Mouse (Mus musculus) layer of hippocampus, postnatal 25 days (tissue): ENCODE measurements at regions not wholly inside any gene's neighbourhood (a gene's known extent, or its start where the extent isn't known, plus 50 kb on each side); places are given as distances from the start of the nearest gene placed in this dataset.

Experiments used
- DNase-seq, 2 experiments: peaks; one replicate each; pipeline ENCODE4 v3.0.0; 2022; ENCODE audit warnings: mixed read lengths in 2 of 2, low spot score in 1 of 2; ENCODE audit errors: extremely low spot score in 1 of 2

DNA sequence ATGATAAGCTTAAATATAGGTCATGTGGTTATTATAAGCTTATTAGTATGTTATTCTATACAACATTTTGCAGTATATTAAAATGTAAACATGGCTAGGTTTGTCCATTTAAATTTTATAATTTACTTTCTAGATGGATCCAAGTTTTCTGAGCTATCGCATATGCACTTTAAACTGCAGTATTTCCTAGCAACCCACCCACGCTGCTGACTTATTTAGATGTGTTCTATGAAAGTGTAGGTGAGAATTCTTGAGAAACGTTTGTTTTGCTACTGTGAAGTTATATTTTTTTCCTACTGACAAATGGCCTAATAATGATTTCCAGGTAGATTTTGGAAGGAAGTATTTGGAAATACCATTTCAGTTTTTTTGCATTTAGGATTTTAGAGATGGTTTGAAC is 308.0 kb downstream of the Gbe1 start:
- no peak for DNase-seq

DNA sequence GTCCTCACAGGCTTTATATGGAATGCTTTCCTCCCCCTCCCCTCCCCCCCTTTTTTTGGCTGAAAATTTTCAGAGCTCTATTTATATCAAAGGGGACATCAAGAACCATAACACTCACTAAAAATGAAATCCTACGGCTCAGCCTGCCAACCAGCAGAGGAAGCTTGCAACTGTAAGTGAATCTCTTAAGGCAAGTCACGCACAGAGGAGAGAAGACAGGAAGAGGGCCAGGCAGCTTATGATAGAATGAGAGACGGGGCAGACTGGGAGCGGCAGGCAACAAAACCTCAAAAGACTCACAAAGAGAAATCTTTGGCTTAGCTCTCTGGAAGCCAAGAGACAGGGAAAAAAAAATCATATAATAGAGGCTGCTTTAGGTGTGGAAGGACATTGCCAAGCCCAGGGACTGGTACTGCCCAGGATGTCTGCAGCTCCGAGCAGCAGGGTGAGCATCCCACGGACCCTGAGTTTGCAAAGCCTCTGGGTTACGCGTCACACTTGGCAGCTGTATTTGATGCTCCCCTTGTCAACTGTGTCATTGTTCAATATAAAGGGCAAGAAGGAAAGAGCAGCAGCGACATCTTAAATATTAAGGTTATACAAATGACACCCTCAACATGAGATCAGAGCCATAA is 330.0 kb downstream of the Gbe1 start:
- DNase-seq, result no peak

DNA sequence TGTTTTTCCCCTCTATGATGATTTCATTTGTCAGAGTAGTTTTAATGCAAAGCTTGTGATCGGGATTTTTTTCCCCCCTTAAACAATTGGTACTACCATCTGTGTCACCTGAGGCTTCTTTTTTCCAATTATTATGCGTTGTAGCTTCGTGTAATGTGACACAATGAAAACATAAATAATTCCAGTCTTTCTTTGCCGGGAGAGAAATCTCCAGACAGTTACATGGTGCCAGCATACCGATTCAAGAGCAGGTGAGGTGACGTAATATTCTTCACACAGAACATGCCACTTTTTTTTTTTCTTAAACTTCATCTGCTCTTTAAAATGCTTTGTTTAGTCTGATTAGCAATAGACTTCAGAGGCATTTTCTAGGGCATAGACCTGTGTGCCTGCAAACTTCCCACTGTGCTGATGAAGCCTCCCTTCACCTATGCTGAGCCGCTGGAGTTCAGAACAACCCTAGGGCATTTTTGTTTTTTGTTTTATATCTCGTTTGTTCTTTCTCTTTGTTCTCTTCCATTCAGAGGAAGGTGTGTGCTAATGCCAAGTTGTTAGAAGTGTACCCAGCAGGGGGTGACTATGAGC is 331.0 kb downstream of the Gbe1 start:
- DNase-seq, result no peak

DNA sequence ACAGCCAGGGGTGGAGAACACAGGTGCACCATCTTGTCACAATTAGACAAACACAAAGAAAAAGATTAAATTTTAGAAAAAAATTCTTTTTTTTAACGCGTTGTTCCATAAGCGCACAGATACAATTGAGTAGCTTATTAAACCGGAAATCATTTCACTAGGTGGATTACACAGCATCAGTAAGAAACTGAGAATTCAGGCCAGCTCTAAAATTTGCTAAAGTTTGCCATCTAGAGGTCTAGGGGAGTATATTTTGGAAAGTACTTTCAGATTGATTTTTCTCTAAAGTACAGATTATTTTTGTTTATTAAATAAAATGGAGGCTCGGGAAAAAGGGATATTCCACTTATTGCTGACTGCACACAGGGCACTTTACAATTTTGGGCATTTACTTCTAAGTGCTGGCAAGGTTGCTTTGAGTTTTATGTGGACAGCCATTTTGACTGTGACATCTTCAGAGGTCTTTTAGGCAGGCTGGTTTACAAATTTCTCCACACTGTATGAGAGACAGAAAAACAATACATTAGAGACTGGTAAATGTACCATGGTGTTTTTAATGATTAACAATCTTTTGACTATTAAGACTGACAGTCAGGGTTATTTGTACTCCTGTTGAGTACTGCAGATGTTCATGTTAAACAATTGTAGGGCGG is 340.8 kb downstream of the Gbe1 start:
- DNase-seq, result no peak

DNA sequence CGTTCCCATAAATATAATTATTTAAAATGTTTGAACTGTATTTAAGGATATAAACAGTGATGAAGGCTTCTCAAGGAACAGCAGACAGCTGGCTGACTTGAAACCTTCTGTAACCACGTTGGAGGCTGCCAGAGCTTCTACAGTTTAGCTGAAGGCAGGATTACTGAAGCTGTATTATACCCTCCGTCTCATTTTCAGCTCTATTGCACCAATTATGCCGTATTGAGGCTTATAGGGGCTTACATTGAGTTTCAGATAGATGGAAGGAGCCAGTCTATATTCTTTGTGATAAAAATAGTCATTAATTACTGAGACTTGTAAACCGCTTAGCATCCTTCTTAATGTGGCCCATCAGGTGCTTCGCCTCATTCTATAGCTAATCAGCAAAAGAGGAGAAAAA is 376.1 kb downstream of the Gbe1 start:
- no peak for DNase-seq

DNA sequence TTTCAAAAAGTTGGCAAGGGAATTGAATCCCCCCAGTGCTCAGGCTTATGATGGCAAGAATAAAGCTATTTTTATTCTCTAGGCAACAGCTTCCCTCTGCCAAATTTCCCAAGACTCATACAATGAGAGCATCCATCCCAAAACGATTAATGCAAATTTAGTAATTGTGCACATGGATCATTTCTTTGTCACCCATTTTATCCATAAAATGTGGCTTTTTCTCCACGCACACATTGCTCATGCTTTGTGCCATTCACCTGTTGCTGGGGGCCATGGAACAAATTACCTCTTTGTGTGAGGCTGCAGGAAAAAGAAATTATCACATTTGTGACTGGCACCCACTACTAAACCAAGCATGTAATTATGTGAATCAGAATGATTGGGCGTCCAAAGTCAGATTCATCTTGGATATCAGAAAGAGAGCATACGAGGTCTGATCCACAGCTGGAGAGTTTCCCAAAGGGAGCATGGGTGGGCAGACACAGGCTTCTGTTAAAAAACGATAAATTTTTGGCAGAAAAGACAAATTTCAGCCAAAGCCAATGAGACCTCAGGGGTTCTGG is 411.1 kb downstream of the Gbe1 start:
- DNase-seq, result no peak

DNA sequence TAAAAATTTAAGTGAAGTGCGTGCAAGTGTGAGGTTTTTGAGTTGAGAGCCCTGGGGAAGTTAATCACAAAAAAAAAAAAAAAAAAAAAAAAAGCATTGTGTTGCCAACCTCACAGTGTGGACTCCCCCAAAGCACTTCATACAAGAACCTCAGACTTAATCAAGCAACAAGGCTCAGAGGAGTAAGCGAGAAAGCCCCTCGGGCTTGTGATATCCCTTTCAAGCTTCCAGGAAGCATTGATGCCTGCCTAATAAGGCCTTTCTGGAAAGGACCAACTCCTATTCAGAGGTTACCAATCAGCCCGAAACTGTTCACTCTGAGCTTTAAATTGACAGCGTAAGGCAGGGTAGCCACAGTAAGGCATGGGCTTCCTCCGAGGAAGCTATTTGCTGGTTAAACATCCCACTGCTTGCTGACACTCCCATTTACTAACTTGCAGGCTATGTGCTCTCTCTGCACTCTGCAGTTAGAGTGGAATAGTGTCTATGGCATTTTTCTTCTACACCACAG is 411.6 kb downstream of the Gbe1 start:
- DNase-seq, result no peak

DNA sequence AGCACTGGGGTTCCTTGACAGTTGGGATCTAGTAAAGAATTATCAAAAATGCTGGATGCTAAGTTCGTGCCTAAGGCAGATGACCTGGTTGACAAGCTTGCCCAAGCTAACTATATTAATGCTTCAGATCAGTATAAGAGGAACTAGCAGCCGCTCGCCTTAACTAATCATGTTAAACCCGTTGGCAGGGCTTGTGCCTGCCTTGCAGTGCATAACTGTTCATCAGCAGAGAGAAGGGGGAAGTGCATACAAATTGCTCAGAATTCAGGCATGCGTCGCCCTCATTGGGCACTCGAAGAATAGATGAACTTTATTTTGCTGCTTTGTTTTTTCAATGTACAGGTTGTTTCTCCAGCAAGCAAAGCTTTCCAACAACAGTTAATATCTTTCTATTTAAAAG is 419.3 kb downstream of the Gbe1 start:
- no peak for DNase-seq

DNA sequence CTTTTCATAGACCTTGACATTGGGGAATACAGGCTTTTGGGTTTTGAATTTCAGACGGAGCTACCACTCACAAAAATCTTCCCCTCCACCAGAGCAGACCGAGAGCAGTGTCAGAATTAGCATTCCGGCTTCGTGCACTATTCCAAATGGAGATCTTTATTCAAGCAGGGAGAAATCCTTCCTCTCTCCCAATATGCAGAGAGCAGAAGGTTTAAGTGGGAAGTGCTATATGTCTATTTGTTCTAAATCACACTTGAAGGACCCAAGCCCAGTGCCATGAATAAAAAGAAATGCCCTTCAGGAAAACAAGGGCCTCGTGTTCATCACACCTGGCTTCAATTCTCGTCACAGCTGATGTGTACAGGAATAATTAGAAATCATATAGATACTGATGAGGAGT is 426.3 kb downstream of the Gbe1 start:
- no peak for DNase-seq

DNA sequence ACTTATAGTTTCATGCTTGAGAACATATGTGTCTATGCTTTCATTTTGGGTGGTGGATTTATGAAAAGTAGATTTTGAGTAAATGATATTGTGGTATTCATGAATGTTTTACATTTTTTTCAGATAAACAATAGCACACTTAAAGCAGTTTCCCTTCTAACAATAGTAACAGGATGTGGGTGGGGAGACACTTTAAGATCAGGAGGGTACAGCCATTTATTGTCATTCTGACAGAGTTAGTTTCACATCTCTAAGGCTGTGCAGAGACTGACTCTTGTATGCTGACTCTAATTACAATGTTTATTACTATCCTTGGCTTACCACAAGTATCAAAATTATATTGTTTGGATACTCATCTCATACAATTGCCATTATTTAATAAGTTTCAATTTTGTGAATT is 440.5 kb downstream of the Gbe1 start:
- DNase-seq, result no peak

DNA sequence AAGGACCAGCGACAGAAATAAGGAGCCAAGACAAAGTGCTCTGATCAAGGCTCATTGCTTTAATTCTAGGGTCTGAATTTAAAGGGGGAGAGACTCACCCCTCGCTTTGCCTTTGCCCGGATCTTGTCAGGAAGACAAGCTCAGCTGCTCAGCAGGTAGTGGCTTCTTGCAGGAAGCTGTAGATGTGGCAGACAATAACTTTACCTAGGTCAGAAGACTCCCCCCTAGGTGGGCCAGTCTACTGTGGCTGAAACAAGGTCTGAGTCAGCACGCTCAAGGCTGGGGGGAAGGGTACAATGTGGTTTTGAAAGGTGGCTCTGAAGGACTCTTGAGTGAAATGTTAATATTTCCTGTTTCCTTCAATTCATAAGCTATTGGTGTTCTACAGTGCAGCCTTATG is 484.3 kb downstream of the Gbe1 start:
- DNase-seq, result no peak

DNA sequence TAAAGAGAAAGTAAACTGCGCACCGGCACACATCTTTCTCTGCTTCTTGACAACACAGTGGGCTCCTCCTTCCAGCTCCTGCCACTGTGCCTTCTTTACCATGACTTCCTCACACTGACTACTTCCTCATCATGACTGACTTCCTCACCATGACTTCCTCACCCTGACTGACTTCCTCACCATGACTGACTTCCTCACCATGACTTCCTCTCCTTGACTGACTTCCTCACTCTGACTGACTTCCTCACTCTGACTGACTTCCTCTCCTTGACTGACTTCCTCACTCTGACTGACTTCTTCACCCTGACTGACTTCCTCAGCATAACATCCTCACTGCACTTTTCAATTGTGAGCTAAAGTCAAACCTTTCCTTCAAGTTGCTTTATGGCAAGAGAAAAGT is 489.8 kb downstream of the Gbe1 start:
- DNase-seq, result no peak

DNA sequence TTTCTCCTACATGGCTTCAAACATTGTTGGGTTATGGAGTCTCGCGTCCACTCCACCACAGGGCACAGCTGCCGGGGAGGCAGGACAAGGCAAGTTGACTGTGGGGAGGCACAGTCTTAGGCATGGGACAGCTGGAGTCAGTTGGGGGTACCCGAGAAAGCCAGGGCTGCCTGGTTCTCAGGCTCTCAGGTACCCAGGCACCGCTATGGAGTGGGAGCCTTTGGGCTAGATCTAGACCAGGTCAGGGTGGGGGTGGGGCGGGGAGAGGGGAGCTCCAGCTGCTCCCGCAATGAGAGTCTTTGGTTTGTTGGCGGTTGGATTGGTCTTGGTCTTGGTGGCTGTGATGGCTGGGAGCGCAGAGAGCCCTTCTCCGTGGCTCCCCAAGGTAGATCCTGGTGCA is 512.2 kb downstream of the Gbe1 start:
- DNase-seq, result no peak

DNA sequence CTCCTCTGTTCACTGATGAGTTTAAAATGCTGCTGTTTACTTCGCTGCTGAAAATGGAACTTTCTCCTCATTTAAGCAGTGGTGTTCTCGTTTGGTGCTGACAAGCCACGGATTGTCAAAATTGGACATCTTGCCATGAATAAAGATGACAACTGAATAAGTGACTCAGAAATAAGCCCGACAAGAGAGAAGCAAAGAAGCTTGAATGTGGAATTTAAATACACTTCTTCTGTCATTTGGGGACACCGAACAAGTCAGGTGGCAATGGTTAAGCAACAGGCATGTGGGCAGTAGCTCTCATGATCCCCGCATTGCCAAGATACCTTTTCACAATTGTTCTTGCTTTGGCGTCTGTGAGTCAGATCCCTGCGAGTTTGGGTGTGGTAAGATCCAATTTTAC is 521.3 kb downstream of the Gbe1 start:
- no peak for DNase-seq

DNA sequence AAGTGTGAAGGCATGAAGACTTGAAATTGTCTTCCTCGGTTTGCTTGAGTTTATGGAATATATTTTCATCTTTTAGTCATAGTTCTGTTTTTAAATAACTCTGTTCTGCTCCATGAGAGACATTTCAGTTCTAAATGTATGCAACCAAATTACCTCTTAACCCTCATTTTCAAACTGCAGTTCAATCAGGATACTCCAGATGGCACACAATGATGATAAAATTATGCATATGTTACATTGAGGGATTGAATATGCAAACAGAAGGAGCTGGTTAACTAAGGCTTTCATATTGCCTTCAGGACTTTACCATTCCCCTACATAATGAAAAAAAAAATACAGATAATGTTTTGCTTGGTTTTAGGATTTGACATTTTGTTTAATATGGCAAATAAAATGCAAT is 524.4 kb downstream of the Gbe1 start:
- DNase-seq, result no peak

DNA sequence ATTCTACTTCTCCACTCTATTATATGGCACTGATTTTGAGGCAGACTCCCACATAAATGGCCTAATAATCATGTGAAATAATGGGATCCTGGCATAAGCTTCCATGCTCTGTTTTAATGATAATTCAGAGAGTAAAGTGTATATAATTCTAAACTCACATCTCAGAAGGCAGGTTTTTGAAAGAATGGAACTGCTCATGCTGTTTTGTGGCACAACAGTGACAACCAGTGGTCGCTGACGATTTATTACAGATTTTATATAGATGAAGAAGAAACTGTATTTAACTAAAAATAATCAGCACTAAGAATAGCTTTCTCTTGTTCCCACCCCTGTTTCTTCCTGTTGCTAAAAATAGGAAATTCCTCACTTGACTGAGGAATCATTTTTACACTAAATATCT is 554.5 kb downstream of the Gbe1 start:
- peak in 1 of 2 experiments; percentile 15 for DNase-seq

DNA sequence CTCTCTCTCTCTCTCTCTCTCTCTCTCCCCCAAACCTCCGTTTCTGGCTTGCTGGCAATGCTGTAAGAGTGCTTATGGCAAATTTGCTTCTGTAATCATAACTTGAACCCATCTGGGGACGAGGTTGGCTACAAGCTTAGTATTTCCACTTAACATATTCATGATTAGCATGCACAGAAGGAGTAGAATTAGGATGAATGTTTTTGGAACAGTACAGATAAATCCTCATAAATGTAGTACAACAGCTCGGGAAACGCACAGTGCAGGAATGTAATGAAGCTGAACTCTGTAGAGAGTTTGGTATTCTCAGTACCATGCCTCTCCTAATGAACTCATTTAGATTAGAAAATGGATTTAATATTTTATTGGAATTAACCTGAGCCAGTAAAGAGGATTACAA is 555.5 kb downstream of the Gbe1 start:
- no peak for DNase-seq

DNA sequence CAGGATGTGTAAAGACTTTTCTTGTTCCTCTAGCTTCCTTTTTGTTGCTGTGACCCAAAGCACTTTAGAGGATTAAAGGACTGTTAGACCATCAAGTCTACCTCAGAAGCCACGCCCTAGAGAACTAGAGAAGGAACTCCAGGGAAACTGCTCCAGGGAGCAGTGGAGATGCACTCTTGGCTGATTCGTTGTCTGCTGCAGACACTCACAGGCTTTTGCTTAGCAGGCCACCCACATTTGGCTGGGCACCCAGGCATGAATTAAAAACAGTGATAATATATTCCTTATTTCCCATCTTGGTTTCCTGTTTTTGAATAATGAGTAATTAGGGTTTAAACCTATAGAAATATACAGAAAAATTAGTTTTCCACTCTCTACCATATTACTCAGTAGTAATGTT is 560.3 kb downstream of the Gbe1 start:
- no peak for DNase-seq

DNA sequence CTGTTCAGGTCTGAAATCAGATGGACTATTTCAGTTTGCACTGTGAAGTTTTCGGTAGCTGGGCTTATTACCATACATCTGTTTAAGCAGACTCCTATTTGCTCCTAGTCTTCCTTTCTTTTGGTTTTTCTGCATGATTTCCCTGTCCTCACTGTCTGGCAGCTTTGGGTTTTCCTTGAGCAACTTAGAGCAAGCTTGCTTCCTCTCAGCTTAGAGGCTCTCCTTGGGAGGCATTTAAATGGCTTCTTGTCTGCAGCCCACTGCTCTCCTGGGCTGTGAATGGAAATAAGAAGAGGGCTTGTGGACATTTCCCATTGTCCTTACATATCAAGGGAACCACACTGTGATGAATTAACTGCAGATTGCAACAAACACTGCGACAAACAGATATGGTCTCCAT is 566.9 kb downstream of the Gbe1 start:
- no peak for DNase-seq

DNA sequence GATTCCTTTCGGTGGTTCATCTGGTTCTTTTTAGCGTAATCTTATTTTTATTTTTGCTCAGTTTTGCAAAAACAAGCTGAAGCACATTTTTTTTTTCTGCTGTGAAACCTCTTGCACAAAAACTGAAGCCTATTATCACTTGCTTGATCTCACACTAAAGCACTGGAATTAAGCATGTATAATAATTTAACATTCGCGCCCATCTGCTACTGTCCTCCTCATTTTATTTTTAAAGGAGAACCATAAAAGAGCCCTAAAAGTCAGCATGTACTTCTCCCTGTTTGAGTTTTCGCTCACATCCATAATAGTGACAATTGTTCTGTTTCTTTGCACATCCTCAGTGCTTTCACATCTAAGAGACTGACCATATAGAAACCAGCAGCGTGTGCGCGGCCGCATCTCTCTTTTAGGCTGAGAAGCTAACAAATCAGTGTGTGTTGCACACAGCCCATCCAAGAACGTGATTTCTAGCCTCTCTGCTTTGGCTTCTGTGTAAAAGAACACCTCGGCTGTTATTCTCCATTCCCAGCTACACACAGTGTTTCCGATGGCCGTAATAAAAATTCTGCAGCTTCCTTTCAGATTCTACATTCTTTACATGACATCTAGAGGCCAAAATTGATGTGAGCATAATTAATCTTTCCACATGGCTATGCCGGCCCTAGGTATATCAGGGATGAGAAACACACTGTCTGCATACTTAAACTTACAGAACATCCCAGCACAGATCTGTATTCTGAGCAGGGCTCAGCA is 567.5 kb downstream of the Gbe1 start:
- DNase-seq, result peak; percentile 12 to 14

DNA sequence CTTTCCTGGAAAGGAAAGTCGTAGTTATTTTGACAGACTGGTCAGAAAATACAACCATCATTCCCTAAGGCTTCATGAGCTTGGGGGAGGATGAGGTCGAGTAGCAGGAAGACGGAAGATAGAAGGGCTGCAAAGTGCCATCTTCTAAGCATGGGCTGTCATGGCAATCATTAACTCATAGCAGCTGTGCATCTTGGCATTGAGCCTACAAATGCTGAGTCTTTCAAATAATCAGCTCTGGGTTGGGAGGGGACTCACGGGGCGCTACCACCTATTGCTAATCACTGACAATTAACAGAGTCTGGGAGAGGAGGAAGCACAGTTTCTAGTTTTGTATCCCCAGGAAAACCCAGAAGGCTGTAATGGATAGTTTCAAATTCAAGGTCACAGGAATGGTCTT is 586.3 kb downstream of the Gbe1 start:
- no peak for DNase-seq
